Mouse (Mus musculus): ENCODE results near the gene Kalrn. TPM values are rescaled to one million over a fixed set of nuclear protein-coding genes. Genes with fewer than 3 reads are reported as not detected.

Kalrn gene
- total RNA-seq, 2 experiments from 2014 or later, result 17.6 to 20.2 TPM

GRCm38 (mm10) chr16:34183186-34183585 lies 390.1 kb downstream of the Kalrn start:
- DNase-seq, result no peak

- DNase-seq, result no peak
These were observed 397.7 kb downstream of the Kalrn start for GRCm38 (mm10) chr16:34175625-34176024.

DNA sequence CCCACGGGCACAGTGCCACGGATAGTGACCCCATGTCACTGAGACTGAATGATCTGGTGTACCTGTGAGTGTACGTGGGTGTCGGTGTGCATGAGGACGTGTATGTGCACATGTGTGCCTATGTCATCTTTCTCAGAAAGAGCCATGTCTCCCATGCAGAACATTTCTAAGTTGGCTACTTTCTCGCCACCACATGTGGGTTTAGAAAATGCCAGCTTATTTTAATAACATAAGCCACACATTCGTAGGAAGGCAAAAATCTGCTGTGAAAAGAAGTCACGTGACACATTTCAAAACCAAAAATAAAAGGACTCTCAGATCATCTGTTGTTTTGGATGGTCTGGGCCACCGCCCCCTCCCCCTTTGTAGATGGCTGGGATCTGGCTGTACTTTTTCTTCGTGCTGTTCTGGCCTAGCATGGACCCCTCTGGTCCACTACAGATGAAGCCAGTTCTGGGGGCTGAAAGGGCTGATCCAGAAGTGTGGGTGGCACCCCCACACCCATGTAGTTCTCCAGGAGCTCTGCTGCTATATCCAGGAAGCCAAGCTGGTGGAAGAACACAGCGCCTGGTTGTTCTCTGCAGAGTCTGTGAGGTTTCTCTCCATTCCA lies 400.7 kb downstream of the Kalrn start:
- no peak for DNase-seq

GRCm38 (mm10) chr16:34167042-34167441 lies 406.3 kb downstream of the Kalrn start:
- no peak for DNase-seq

DNA sequence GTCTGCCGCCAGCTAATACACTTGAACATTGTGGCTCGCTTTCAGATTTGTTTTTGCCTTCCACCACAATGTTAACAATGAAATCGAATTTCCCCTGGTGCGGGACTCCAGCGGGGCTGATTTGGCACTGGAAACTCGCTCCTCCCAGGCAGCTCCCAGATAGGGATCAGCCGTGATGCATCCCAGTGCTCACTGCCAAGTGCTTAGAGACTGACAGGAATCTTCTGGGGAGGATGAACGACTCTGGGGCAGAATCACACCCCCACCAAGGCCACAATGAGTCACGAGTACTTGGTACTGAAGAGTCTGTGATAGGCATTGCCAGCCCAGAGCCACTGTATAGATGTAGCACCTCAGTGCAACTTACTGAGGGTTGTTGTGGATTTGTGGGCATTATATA lies 410.2 kb downstream of the Kalrn start:
- no peak for DNase-seq

DNA sequence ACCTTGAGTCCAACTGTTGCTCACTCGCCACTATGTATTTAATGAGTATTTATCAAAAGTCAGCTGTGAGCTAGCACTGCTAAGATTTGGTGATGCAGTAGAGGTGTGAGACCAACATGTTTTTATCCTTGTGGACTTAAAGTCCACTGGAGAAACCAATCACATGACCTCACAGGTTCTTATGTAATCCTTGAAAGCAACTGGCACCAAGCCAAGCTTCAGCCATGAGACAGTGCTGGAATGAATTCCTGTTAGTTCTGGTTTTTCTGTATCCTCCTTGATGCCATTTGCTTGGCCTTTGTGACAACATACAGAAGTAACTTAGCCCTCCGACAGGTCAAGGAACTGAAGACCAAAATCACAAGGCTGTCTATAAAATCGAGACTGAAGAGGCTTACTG lies 413.8 kb downstream of the Kalrn start:
- peak; percentile 16 for DNase-seq

- DNase-seq, result no peak
These were observed 415.8 kb downstream of the Kalrn start for GRCm38 (mm10) chr16:34157386-34158135.

- DNase-seq, result no peak
These were observed 417.6 kb downstream of the Kalrn start for GRCm38 (mm10) chr16:34155696-34156095.

- DNase-seq, result no peak
These were observed 418.4 kb downstream of the Kalrn start for GRCm38 (mm10) chr16:34154903-34155302.

DNA sequence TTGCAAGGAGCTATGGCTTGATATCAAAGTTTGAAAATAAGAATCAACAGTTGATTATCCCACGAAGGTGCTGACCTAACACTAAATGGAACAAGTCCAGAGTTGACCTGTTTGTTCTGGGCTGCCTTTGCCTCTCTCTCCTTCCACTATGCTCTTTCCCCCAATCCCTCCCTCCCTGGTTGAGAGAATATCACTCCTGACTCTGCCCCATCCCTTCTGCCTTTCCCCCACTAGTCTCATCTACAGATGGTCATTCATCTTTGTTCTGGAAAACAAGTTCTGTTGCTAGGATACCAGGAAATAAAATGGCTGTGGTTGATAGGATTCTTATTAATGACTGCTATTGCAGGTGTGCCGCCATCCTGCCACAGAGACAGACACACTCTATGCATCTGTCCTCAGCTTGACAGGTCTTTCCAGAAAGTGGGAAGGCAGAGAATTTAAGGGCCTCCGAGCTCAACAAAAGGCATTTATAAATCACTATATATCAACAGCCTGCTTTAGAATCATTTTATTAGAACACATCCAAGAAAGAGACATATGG lies 421.7 kb downstream of the Kalrn start:
- no peak for DNase-seq

DNA sequence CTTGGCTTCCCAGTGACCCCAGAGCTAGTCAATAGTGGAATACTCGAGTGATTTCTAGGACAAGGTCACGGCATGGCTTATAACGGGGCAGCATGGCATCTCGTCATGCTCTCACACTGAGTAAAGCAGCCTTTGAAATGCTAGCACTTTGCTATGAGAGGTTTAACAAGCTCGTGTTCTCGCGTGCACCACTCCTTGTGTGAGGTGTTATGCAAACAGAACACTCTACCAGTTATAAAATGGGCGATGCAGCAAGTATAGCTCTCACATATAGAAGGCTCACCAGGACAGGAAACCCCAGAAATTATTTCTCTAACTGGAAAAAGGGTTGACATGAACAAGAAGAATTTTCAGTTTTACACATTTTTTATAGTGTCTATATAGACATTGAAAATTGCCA lies 431.7 kb downstream of the Kalrn start:
- no peak for DNase-seq

- no peak for DNase-seq
These were observed 438.3 kb downstream of the Kalrn start for GRCm38 (mm10) chr16:34135074-34135473.

- no peak for DNase-seq
These were observed 438.7 kb downstream of the Kalrn start for GRCm38 (mm10) chr16:34134628-34135027.

DNA sequence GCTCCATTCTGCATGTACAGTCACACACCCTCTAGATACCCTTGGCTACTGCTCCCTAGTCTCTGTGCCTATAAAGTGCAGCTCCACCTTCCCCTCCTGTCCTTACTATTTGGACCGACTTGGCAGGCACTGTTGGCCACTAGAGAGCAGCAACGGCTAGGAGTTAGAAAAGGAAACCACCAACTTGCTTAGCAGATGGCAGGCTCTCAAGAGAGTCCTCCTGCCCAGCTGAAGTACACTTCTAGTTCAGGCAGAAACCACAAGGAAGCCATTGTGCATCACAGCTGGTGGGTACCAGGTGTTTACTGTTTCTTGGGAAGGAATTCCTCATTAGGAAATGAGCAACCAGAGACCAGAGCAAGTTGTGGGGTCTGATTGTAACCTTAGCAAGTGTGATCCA lies 447.7 kb downstream of the Kalrn start:
- peak; percentile 69 for DNase-seq

- DNase-seq, result no peak
These were observed 450.8 kb downstream of the Kalrn start for GRCm38 (mm10) chr16:34122486-34122885.

GRCm38 (mm10) chr16:34121288-34121687 lies 452.0 kb downstream of the Kalrn start:
- no peak for DNase-seq

- DNase-seq, result no peak
These were observed 452.5 kb downstream of the Kalrn start for GRCm38 (mm10) chr16:34120801-34121201.

DNA sequence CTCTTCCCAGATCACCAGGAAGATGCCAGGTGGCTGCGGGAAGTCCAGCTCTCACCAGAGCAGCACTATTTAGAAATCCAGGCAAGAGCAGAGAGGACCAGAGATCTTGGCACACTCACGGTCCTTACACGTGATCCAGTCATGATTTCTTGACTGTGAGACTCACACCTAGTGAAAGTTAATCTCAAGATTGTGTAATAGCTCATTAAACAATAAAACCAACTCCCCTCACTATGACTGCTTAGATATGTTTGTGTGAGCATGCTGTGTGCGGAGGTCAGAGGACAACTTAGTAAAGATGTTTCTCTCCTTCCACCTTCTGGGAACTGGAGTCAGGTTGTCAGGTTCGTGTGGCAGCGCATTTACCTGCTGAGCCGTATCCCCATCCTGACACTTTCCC lies 453.5 kb downstream of the Kalrn start:
- DNase-seq, result no peak

GRCm38 (mm10) chr16:34119370-34119769 lies 454.0 kb downstream of the Kalrn start:
- no peak for DNase-seq

DNA sequence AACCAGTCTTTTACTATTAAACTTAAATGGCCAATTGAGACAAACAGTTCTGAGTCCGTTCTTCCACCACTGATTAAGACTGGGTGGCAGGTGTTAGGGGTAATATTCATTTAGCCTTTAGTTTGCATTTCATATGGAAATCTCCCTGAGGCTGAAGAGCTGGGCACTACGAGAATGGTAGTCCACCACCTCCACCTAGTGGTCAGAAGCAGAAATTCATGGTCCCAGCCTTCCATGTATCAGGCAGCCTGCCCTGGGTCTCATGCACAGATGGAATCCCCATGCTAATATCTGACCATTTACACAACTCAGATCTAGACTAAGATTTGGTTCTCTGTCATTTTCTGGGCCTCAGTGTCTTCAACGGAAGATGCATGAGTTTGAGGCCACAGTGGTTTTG lies 458.7 kb downstream of the Kalrn start:
- peak; percentile 59 for DNase-seq

- DNase-seq, result no peak
These were observed 460.2 kb downstream of the Kalrn start for GRCm38 (mm10) chr16:34113150-34113549.

- peak; percentile 14 for DNase-seq
These were observed 460.8 kb downstream of the Kalrn start for GRCm38 (mm10) chr16:34112490-34112889.

DNA sequence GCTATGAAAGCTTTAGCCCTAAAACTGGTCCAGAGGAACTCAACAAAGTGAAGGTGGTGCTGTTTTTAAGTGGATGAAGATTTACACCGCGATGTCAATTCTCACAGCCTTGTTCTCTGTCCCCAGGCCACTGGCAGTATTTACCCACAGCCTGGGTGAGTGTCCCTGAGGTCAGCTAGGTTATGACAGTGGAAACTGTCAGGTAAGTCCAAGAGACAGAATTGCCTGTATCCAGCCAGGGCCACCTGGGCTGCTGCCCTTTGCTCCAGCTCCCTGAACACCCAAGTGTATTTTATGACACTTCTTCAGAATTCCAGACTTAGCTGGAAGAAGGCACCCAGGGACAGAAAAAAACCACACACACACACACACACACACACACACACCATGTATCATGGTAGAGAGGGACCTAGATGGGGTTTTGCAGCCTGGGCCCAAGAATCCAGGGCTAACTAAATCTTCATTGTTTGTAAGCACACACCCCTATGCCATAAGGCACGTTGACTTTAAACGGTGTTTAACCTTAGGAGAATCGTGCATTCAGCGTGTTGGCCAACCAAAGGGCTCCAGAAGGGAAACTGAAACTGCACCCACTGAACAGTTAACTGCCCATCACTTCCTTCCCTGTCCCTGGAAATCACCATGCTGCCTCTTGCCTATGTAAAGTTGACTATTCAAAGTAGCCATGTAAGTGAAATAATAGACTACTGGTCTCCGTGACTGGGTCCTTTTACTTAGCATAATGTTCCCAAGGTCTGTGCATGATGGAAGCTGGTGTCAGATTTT lies 462.3 kb downstream of the Kalrn start:
- DNase-seq, result no peak

Data from gastrocnemius, postnatal 10 days (tissue).